Mouse (Mus musculus): ENCODE results near the gene Timm17b. TPM values are rescaled to one million over a fixed set of nuclear protein-coding genes. Genes with fewer than 3 reads are reported as not detected.

Timm17b gene
- polyA plus RNA-seq, 1 experiment from 2014 or later = 172 TPM

Other genes with a start within 250 kb of the Timm17b start
- 11.1 and 12.0 TPM in 2 replicates for gene Prickle3, start 242.1 kb upstream of the Timm17b start, polyA plus RNA-seq (2014; fragmentation: Nextera tagmentation; extraction: Ambion mirVana)
- gene Plp2, start 228.0 kb upstream of the Timm17b start, polyA plus RNA-seq (2014; fragmentation: Nextera tagmentation; extraction: Ambion mirVana) = 299 and 310 TPM in 2 replicates
- 0.71 and 0.80 TPM in 2 replicates for gene Magix, start 218.1 kb upstream of the Timm17b start, polyA plus RNA-seq (2014; fragmentation: Nextera tagmentation; extraction: Ambion mirVana)
- 39.0 and 42.0 TPM in 2 replicates for gene Gpkow, start 202.2 kb upstream of the Timm17b start, polyA plus RNA-seq (2014; fragmentation: Nextera tagmentation; extraction: Ambion mirVana)
- 26.7 and 28.8 TPM in 2 replicates for gene Wdr45, start 185.0 kb upstream of the Timm17b start, polyA plus RNA-seq (2014; fragmentation: Nextera tagmentation; extraction: Ambion mirVana)
- gene Gm45208, start 177.1 kb upstream of the Timm17b start, polyA plus RNA-seq (2014; fragmentation: Nextera tagmentation; extraction: Ambion mirVana) = 0.54 TPM in 1 of 2 replicates, not detected in the other
- 91.5 and 95.7 TPM in 2 replicates for gene Praf2, start 170.9 kb upstream of the Timm17b start, polyA plus RNA-seq (2014; fragmentation: Nextera tagmentation; extraction: Ambion mirVana)
- 18.5 and 24.6 TPM in 2 replicates for gene Ccdc120, start 148.5 kb upstream of the Timm17b start, polyA plus RNA-seq (2014; fragmentation: Nextera tagmentation; extraction: Ambion mirVana)
- 20.9 and 22.3 TPM in 2 replicates for gene Tfe3, start 136.8 kb upstream of the Timm17b start, polyA plus RNA-seq (2014; fragmentation: Nextera tagmentation; extraction: Ambion mirVana)
- gene Gripap1, start 109.6 kb upstream of the Timm17b start, polyA plus RNA-seq (2014; fragmentation: Nextera tagmentation; extraction: Ambion mirVana) = 35.7 and 41.8 TPM in 2 replicates
- 2.8 and 2.9 TPM in 2 replicates for gene Kcnd1, start 77.1 kb upstream of the Timm17b start, polyA plus RNA-seq (2014; fragmentation: Nextera tagmentation; extraction: Ambion mirVana)
- 28.5 and 33.6 TPM in 2 replicates for gene Otud5, start 58.0 kb upstream of the Timm17b start, polyA plus RNA-seq (2014; fragmentation: Nextera tagmentation; extraction: Ambion mirVana)
- 8.0 and 10.8 TPM in 2 replicates for gene Pim2, start 21.1 kb upstream of the Timm17b start, polyA plus RNA-seq (2014; fragmentation: Nextera tagmentation; extraction: Ambion mirVana)
- gene Slc35a2, start 15.3 kb upstream of the Timm17b start, polyA plus RNA-seq (2014; fragmentation: Nextera tagmentation; extraction: Ambion mirVana) = 16.8 and 17.4 TPM in 2 replicates
- 102 and 104 TPM in 2 replicates for gene Pqbp1, start 88 bp upstream of the Timm17b start, polyA plus RNA-seq (2014; fragmentation: Nextera tagmentation; extraction: Ambion mirVana)
- gene Gm10491, start 8.5 kb downstream of the Timm17b start, polyA plus RNA-seq (2014; fragmentation: Nextera tagmentation; extraction: Ambion mirVana) = not detected in 2 replicates
- gene Gm10490, start 10.2 kb downstream of the Timm17b start, polyA plus RNA-seq (2014; fragmentation: Nextera tagmentation; extraction: Ambion mirVana) = not detected in 2 replicates
- 9.0 and 9.5 TPM in 2 replicates for gene Pcsk1n, start 20.5 kb downstream of the Timm17b start, polyA plus RNA-seq (2014; fragmentation: Nextera tagmentation; extraction: Ambion mirVana)
- gene Eras, start 29.2 kb downstream of the Timm17b start, polyA plus RNA-seq (2014; fragmentation: Nextera tagmentation; extraction: Ambion mirVana) = not detected in 2 replicates
- 26.2 and 27.8 TPM in 2 replicates for gene Hdac6, start 48.5 kb downstream of the Timm17b start, polyA plus RNA-seq (2014; fragmentation: Nextera tagmentation; extraction: Ambion mirVana)
- 0.73 and 0.90 TPM in 2 replicates for gene Gata1, start 78.7 kb downstream of the Timm17b start, polyA plus RNA-seq (2014; fragmentation: Nextera tagmentation; extraction: Ambion mirVana)
- gene Glod5, start 119.1 kb downstream of the Timm17b start, polyA plus RNA-seq (2014; fragmentation: Nextera tagmentation; extraction: Ambion mirVana) = not detected in 2 replicates
- gene Suv39h1, start 175.4 kb downstream of the Timm17b start, polyA plus RNA-seq (2014; fragmentation: Nextera tagmentation; extraction: Ambion mirVana) = 55.8 and 57.5 TPM in 2 replicates
- 0.30 and 0.62 TPM in 2 replicates for gene Was, start 191.1 kb downstream of the Timm17b start, polyA plus RNA-seq (2014; fragmentation: Nextera tagmentation; extraction: Ambion mirVana)
- 27.9 and 28.0 TPM in 2 replicates for gene Wdr13, start 233.5 kb downstream of the Timm17b start, polyA plus RNA-seq (2014; fragmentation: Nextera tagmentation; extraction: Ambion mirVana)
- 494 and 570 TPM in 2 replicates for gene Rbm3, start 246.5 kb downstream of the Timm17b start, polyA plus RNA-seq (2014; fragmentation: Nextera tagmentation; extraction: Ambion mirVana)

Measured in stomach, embryonic 14.5 days (tissue).